Mouse (Mus musculus) leukemia stem cell, adult 10-12 weeks (primary cell): Measurements from ENCODE around the gene Spc24. TPM values are rescaled to one million over a fixed set of nuclear protein-coding genes. Genes with fewer than 3 reads are reported as not detected.

Experiments
- polyA plus RNA-seq: library from polyadenylated mRNA; stranded (reverse); fragments of >175 nt; gene quantifications from 2 replicates; pipeline ENCODE4 v1.2.3, GENCODE M21; 2012; ENCODE audit warnings: low replicate concordance

The Spc24 gene
- polyA plus RNA-seq: 66.2 and 67.6 TPM in 2 replicates

DNA sequence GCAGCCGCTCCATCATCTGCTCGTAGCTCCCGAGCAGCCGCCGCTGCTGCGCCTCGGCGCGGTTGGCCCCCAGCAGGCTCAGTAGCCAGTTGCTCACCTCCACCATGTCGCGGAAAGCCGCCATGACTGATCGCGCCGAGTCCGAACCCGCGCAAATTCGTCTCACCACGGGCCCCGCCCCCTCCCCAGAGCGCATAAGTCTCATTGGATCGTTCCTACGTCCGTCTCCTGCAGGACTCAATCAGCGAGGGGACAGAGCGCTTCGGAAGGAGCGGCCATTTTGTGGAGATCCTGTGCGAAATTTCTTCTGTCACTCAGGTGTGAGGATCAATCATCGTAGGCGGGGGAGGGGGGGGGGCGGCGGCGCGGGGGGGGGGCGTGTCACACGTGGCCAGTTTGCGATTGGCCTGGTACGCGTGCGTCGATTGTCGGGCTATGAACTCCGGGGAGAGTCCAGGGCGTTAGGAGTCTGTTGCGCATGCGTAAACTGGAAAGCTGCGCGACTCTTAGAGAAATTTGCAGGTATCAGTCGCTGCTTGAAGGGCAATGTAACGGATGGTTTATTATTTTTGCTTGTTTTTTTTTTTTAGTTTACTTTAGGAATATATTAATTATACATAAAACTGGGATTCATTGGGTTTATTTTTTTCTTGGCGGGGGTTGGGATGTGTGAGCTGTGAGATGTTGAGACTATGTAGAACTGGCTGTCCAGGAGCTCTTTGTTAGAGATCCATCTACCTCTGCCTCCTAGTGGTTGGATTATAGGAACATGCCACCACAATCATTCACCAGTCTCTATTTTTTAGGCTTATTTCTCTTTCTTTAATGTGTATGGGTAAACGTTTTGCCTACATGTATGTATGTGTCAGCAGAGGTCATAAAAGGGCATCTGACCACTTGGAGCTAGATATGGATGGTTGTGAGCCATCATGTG is at the start of gene Spc24:
TSS of gene Spc24 (minus strand) at position 149 of the 934 bp plus-strand sequence.

DNA sequence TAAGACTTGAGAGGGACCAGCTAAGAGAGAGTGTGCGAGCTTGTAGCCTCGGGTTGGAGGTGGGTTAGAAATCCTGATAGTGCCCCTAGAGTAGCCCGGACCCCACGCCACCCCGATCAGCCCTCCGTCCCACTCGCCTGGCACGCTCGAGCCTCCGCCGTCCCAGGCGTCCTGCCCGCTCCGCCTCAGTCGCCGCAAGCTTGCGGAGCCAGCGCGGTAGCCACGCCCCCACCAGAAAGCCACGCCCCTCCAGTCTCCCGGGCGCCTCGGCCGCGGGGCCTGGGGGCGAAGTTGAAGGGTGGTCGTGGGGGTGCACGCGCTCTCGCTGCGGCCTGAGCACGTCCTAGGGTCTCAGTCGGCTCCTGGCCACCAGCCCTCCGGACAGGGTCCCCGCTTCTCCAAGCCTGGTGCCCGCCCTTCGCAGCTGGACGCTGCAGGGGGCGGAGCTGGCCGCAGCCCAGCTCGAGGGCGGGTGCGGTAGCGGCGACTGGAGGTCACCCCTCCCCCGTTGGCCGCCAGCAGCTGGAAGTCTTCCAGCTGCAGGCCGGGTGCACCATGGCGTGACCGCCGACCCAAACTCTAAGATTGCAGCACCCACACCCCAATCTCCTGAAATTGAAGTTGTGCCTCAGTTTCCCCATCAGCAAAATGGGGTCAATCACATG is 38.4 kb upstream of the Spc24 start, which contains the start of gene Kank2:
TSS of gene Kank2 (minus strand) at position 400 of the 665 bp plus-strand sequence.

DNA sequence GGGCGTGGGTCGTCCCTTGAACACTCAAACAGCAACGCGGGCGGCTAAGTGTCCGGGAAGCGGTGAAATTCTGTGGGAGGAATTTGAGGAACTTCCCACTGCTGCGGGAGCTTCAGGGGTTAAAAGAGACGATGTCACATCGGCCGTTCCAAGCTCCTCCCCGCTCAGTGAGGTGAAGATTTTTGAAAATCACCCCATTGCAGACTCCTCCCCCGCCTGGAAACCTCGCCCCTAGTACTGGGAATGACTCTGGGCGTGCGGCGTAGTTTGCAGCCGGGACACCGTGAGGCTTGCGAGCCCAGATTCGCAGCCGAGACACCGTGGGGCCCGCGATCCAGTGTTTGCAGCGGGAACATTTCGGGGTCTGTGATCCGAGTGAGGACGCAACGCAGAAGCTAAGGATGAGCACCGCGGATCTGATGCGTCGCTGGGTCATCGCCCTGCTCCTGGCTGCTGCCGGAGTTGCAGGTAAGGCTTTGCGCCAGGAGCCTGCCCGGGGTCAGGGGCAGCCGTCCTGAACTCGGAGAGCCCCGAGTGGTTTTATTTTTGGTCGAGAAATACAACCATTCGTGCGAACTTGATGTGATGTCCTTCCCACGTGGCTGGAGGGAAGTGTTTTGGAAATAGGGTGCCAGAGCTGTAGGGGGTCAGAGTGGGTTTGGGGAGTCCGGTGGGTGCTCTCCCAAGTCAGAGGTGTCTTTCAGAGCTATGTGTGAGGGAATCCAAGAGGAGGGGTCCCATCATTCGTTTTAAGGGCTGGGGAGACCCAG is 36.5 kb downstream of the Spc24 start, which contains the start of gene Ldlr:
TSS of gene Ldlr (plus strand) at position 107 of the 770 bp plus-strand sequence.

Other genes with a start within 250 kb of the Spc24 start
- 70.9 and 71.6 TPM in 2 replicates for gene AB124611, start 234.1 kb downstream of the Spc24 start, polyA plus RNA-seq
- 276 and 327 TPM in 2 replicates for gene Carm1, start 213.4 kb downstream of the Spc24 start, polyA plus RNA-seq
- 19.0 and 25.0 TPM in 2 replicates for gene Timm29, start 167.6 kb downstream of the Spc24 start, polyA plus RNA-seq
- gene Yipf2, start 167.5 kb downstream of the Spc24 start, polyA plus RNA-seq: 2.5 and 3.0 TPM in 2 replicates
- 291 and 327 TPM in 2 replicates for gene Smarca4, start 144.1 kb downstream of the Spc24 start, polyA plus RNA-seq
- 5.5 and 9.9 TPM in 2 replicates for gene Ldlr, start 36.8 kb downstream of the Spc24 start, polyA plus RNA-seq
- gene Kank2, start 38.4 kb upstream of the Spc24 start, polyA plus RNA-seq: 0.86 and 1.6 TPM in 2 replicates
- gene Angptl8, start 75.2 kb upstream of the Spc24 start, polyA plus RNA-seq: not detected in 2 replicates
- gene Dock6, start 92.3 kb upstream of the Spc24 start, polyA plus RNA-seq: 4.1 and 4.6 TPM in 2 replicates
- 2.8 and 3.1 TPM in 2 replicates for gene Rab3d, start 157.9 kb upstream of the Spc24 start, polyA plus RNA-seq
- 0.15 and 0.30 TPM in 2 replicates for gene Ccdc159, start 167.2 kb upstream of the Spc24 start, polyA plus RNA-seq
- 7.7 and 9.7 TPM in 2 replicates for gene Tmem205, start 167.3 kb upstream of the Spc24 start, polyA plus RNA-seq
- gene Plppr2, start 176.7 kb upstream of the Spc24 start, polyA plus RNA-seq: 2.7 and 3.5 TPM in 2 replicates
- 5.8 and 8.2 TPM in 2 replicates for gene Swsap1, start 195.5 kb upstream of the Spc24 start, polyA plus RNA-seq
- 411 and 740 TPM in 2 replicates for gene Epor, start 203.2 kb upstream of the Spc24 start, polyA plus RNA-seq
- gene Rgl3, start 229.1 kb upstream of the Spc24 start, polyA plus RNA-seq: 3.8 and 4.2 TPM in 2 replicates
- not detected in 2 replicates for gene Ccdc151, start 242.3 kb upstream of the Spc24 start, polyA plus RNA-seq
- gene Prkcsh, start 242.5 kb upstream of the Spc24 start, polyA plus RNA-seq: 89.7 and 142 TPM in 2 replicates